Mouse (Mus musculus) megakaryocyte-erythroid progenitor cell, adult 5-6 weeks (primary cell): ENCODE measurements around the gene Rpusd3. TPM values are rescaled to one million over a fixed set of nuclear protein-coding genes. Genes with fewer than 3 reads are reported as not detected.

Source experiments
- ATAC-seq: replicated peaks from 2 replicates; pipeline ENCODE4 v1.8.0; 2016; ENCODE audit warnings: mild to moderate bottlenecking, inconsistent platforms; ENCODE audit not compliant: severe bottlenecking, poor library complexity, low FRiP score, low TSS enrichment
- total RNA-seq, 2 experiments: library from RNA; stranded (forward) in 1 of 2; stranded (reverse) in 1 of 2; fragments of 200-1000, 215-1000 nt in 1 of 2; fragments of >200 nt in 1 of 2; fragmentation: Nextera tagmentation in 1 of 2; gene quantifications; 2 replicates each; pipeline ENCODE4 v1.2.3; 2014 to 2017

Rpusd3 gene
- total RNA-seq (2014; fragmentation: Nextera tagmentation): 13.5 and 14.5 TPM in 2 replicates
- total RNA-seq (2017): 16.8 and 25.1 TPM in 2 replicates

DNA sequence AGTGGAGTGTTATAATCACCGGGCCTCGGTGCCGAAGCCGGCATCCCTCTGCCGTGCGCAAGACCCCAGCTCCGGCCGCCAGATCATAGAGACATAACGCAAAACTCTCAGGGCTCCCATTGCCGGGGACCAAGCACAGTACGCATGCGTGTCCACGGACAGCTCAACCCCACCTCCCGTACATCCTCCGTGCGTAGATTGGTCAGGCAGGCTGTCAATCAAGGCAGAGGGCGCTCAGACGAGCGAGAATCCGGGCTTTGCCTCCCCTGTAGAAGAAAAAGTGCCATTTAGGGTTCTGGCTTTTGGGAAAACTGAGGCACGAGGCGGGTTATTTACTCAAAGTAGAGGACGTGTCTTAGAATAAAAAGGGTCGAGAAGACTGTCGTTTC lies at the start of gene Rpusd3:
Rpusd3 (minus strand) TSS at position 142 of the 389 bp plus-strand sequence.
- peak; percentile 96 for ATAC-seq

GRCm38 (mm10) chr6:113468512-113468911 lies 49.4 kb upstream of the Rpusd3 start:
- ATAC-seq: no peak

GRCm38 (mm10) chr6:113465602-113466001 lies 46.5 kb upstream of the Rpusd3 start:
- ATAC-seq: 0 out of 2 replicates have a peak, but pooled peaks have one; percentile 20

DNA sequence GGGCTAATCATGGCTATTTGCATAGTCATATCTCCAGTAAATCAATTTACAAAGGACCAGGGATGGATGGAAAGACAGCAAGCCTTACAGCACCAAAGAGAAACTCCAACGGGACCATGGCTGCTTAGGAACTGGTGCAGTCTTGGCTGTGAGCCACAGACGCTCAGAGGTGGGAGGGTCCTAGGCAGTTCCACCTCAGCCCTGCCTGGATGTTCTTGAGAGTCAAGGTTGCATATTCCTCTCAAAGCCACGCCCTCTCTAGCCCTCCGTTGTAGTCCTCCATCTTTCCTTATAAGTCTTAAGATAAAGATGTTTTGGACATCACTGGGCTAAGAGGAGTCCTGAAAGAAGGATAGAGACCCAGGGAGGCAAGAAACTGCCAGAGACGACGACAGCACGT lies 44.9 kb upstream of the Rpusd3 start:
- no peak for ATAC-seq

GRCm38 (mm10) chr6:113458635-113459034 lies 39.5 kb upstream of the Rpusd3 start:
- no peak for ATAC-seq

GRCm38 (mm10) chr6:113457952-113458534 lies 38.9 kb upstream of the Rpusd3 start, which contains the start of gene Il17re:
Gene Il17re (plus strand): TSS chr6:113458484.
- ATAC-seq: no peak

DNA sequence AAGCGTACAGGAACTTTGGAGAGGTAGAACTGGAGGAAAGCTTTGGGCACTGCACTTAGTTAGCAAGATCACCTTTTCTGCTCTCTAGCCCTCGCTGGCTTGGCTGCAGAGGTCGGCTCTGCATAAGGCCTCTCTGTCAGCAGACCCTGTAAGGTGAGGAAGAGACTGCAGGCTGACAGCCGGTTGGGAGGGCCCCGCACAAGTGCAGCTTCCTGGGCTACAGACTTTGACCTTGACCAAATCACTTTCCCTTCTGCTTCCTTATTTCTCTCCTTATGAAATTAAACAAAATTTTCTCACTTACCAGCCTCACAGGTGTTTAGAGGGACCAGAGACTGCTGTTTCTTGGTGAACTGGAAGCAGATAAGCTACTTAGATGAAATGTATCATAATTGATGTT lies 35.9 kb upstream of the Rpusd3 start:
- no peak for ATAC-seq

- no peak for ATAC-seq
Measured at GRCm38 (mm10) chr6:113451839-113452238, 32.7 kb upstream of the Rpusd3 start.

- no peak for ATAC-seq
Measured at GRCm38 (mm10) chr6:113447639-113448038, 28.5 kb upstream of the Rpusd3 start.

DNA sequence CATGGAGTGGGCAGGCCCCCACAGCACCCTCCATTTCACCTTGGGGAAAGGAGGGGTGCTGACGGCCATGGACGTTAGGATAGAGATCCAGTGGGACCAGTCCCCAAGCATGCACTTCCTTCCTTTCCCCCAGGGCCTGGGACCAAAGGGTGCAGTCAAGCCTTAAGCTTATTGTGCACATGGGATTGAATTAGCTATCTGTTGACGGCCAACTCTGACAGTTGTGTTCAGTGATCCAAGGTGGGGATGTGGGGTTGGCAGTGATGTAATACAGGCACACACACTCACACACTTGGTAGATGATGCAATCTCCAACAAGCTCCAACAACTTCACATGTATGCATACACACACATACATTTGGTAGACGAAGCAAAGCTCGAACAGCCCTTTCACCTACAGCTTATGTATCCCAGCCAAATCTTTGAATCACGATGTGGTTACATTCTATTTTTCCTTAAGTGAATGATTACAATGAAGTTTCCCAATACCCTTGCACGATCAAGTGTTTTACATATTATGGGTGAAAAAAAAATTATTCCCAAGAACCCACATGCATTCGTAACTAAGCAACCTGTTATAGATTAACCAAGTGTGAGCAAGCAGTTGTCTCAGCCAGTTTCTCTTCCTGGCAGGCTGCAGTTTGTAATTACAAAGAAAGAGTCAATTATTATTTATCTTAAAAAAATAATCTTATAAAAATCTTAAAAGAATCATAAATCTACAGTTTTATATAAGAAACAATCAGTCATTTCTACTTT lies 25.2 kb upstream of the Rpusd3 start:
- no peak for ATAC-seq

GRCm38 (mm10) chr6:113443091-113443490 lies 24.0 kb upstream of the Rpusd3 start:
- peak; percentile 39; the same call in 1 of the 2 replicates for ATAC-seq

DNA sequence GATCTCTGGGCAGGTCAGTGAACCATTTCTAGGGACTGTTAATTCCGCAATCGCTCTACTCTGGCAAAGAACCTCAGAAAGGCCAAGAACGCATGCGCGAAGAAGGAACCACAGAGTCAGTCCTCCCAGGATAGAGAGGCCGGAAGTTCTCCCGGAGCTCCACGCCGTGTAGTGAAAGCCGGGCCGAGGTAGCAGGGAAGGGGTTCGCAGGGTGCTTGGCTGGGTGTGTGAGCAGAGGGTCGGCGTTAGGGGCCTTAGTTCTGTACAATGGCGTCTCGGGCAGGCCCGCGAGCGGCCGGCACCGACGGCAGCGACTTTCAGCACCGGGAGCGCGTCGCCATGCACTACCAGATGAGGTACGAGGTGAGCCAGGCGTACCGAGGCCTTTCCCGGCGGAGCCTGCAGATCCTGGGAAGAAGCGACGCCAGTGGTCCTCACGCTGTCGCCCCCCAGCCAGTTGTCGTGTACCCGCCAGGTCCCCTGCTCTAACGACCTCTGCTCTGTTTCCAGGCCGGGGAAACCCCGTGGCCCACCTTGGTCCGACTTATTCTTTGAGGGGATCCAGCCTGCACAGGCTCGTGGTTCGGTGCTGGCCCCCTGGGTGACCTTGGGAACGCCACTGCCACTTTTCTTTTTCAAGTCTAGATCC lies 23.4 kb upstream of the Rpusd3 start, which contains the start of gene Jagn1:
Jagn1 (plus strand) TSS at position 128 of the 649 bp plus-strand sequence.
- peak; percentile 83 for ATAC-seq

DNA sequence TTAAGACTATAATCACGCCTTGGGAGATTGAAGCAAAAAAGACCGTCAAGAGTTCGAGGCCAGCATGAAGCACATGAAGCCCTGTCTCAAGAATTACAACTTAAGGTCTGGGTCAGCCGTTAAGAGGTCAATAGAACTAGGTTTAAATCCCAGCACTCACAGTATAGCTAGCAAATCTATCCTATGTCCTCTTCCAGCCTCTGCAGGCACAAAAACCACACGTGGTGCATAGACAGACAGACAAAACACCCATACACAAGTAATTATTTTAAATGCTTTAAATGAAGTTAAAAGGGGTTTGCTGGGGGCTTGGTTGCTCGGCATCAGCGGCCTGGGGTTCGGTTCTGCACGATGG lies 22.9 kb upstream of the Rpusd3 start:
- ATAC-seq: no peak

GRCm38 (mm10) chr6:113441147-113441680 lies 22.1 kb upstream of the Rpusd3 start:
- peak; percentile 72 for ATAC-seq

DNA sequence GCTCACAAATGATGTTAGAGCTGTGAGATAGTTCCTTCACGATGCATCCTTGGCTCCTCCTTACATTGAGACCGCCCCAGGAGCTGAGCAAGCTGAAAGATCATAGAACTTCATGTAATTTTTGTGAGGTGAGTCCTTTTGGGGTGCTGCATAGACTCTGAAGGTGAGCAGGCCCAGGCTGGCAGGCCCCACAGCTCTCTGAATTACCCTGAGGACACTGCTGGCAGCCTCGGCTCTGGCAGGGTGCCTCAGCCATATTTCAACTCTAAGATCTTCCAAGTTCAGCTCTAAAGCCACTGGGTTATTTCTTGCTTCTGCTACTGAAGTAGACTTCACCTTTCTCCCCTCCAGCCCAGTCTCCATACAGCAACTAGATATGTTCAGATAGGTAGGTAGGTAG lies 21.5 kb upstream of the Rpusd3 start:
- no peak for ATAC-seq

- ATAC-seq: no peak
Measured at GRCm38 (mm10) chr6:113438721-113439430, 19.7 kb upstream of the Rpusd3 start.

DNA sequence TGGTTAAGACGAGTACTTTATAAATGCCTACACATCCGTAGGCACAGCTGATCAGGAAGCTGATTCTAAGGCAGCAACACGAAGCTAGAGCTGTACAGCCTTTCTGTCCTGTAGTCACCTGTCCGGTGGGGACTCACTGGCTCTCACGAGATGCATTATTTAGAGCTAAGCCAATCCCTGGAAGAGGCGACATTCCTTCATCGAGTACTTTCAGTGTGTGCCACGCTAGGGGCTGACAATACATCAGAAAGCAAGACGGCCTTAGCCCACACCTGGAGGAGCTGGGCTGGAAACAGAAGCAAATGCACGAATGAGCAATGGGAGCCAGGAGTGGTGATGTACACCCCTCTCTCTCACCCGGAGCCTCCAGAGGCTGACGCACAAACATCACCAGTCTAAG lies 18.0 kb upstream of the Rpusd3 start:
- no peak for ATAC-seq

DNA sequence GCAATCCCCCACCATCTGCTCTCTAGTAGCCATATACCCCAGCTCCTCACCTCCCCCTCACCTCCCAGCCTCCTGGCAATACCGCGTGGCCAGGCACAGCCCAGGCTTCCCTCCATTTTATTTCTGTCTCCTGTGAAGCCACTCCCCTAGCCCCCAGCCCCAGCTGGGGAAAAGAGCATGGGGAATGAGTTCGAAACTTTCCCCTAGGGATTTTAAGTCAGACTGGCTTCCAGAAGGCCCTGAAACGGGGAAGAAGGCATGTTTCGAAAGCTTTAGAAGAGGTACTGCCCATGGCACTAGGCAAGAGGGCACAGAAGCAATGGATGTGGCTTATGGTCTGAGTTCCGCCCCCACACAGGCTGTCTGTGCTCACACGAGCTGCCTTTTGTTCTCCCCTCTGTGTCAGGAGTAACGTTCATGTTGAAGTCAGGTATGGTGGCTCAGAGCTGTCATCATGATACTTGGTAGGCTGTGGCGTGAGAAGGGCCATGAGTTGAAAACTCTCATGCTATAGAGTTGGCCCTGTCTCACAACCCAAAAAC lies 16.6 kb upstream of the Rpusd3 start, which contains the start of gene Cidec:
Cidec (minus strand) TSS at position 97 of the 542 bp plus-strand sequence.
- no peak for ATAC-seq

DNA sequence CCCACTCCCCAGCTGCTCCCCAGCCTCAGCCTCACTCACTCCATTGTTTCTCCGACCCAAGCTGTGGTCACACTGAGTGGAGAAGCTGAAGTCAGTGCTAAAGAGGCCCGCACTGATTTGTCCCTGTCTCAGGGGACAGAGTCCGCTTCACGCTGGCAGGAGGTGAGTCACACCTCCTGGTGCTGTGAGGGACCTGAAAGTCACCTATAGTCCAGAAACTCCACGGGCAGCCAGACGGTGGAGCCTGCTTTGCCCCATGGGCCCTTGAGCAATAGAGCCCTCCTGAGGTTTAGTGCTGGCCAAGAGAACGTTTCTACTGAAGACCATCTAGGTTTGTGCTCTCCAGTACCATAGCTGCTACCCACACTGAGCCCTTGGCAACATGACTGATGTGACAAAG lies 15.6 kb upstream of the Rpusd3 start:
- ATAC-seq: no peak
